Mouse (Mus musculus): ENCODE results near the gene Gnai2. TPM values are rescaled to one million over a fixed set of nuclear protein-coding genes. Genes with fewer than 3 reads are reported as not detected.
A peak's percentile ranks its signal among the peaks of the same experiment; 100 is the strongest.

The Gnai2 gene
- polyA plus RNA-seq, 1 experiment, result 284 TPM

GRCm38 (mm10) chr9:107669480-107669945 lies 34.3 kb upstream of the Gnai2 start, which contains the start of gene Slc38a3:
Gene Slc38a3 (minus strand): TSS chr9:107669530.
- Histone ChIP-seq H3K27ac (ENCODE audit: insufficient read depth, low read length) (no peak within 1 kb of the TSS), H3K9ac (ENCODE audit: low read depth, poor library complexity, severe bottlenecking) (no peak within 1 kb of the TSS), H3K36me3 (ENCODE audit: control insufficient read depth, insufficient read depth, low read length, poor library complexity, severe bottlenecking) (no peaks in the 10 kb centered on the region), H3K9me3 (replicated peaks; ENCODE audit: control insufficient read depth, insufficient read depth, low read length, poor library complexity, severe bottlenecking) (no peaks in the 10 kb centered on the region), H3K4me3 (ENCODE audit: low read depth, low read length) (no peak within 1 kb of the TSS), H3K4me1 (ENCODE audit: control insufficient read depth, insufficient read depth, low read length) (peaks cover 3% of the 10 kb centered on the region), H3K27me3 (ENCODE audit: control insufficient read depth, insufficient read depth, low read length, poor library complexity, severe bottlenecking) (no peaks in the 10 kb centered on the region)
- no peak for TF ChIP-seq EP300 (IDR thresholded peaks at IDR 0.05; ENCODE audit: insufficient read depth, low read depth, low read length)
- TF ChIP-seq POLR2A (IDR thresholded peaks at IDR 0.05; ENCODE audit: insufficient read depth, low read length), result no peak
- TF ChIP-seq CTCF (IDR thresholded peaks at IDR 0.05; ENCODE audit: low read depth, low read length), result no peak

GRCm38 (mm10) chr9:107668916-107669315 lies 33.7 kb upstream of the Gnai2 start:
- Histone ChIP-seq H3K9me3 (replicated peaks; ENCODE audit: control insufficient read depth, insufficient read depth, low read length, poor library complexity, severe bottlenecking) (no peaks in the 10 kb centered on the region), H3K36me3 (ENCODE audit: control insufficient read depth, insufficient read depth, low read length, poor library complexity, severe bottlenecking) (no peaks in the 10 kb centered on the region), H3K27me3 (ENCODE audit: control insufficient read depth, insufficient read depth, low read length, poor library complexity, severe bottlenecking) (no peaks in the 10 kb centered on the region), H3K4me3 (ENCODE audit: low read depth, low read length) (no peak overlapping the region), H3K4me1 (ENCODE audit: control insufficient read depth, insufficient read depth, low read length) (peaks cover 3% of the 10 kb centered on the region), H3K9ac (ENCODE audit: low read depth, poor library complexity, severe bottlenecking) (no peak overlapping the region), H3K27ac (ENCODE audit: insufficient read depth, low read length) (no peak overlapping the region)
- TF ChIP-seq EP300 (IDR thresholded peaks at IDR 0.05; ENCODE audit: insufficient read depth, low read depth, low read length), result no peak
- no peak for TF ChIP-seq POLR2A (IDR thresholded peaks at IDR 0.05; ENCODE audit: insufficient read depth, low read length)
- TF ChIP-seq CTCF (IDR thresholded peaks at IDR 0.05; ENCODE audit: low read depth, low read length), result no peak

DNA sequence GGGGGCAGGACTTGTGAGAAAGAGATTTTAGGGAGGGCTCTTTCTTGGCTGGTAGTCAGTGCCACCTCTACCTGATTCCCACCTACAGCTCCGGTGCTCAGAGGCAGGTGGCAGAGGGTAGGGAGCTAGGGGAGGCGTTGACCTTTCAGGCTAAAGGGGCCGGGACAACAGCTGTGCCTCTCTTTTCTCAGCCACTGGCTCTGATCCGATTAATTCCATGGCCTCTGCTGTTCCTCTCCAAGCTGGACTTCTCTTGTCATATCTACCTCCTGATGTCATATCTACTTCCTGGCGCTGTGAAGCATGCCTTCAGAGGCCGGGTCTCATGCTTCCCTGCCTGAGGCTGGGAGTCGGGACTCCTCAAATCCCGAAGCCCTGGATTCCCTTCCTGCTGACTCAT lies 32.8 kb upstream of the Gnai2 start:
- Histone ChIP-seq H3K27ac (ENCODE audit: insufficient read depth, low read length) (no peak overlapping the region), H3K4me1 (ENCODE audit: control insufficient read depth, insufficient read depth, low read length) (peaks cover 4% of the 10 kb centered on the region), H3K36me3 (ENCODE audit: control insufficient read depth, insufficient read depth, low read length, poor library complexity, severe bottlenecking) (no peaks in the 10 kb centered on the region), H3K27me3 (ENCODE audit: control insufficient read depth, insufficient read depth, low read length, poor library complexity, severe bottlenecking) (no peaks in the 10 kb centered on the region), H3K9ac (ENCODE audit: low read depth, poor library complexity, severe bottlenecking) (no peak overlapping the region), H3K9me3 (replicated peaks; ENCODE audit: control insufficient read depth, insufficient read depth, low read length, poor library complexity, severe bottlenecking) (no peaks in the 10 kb centered on the region), H3K4me3 (ENCODE audit: low read depth, low read length) (no peak overlapping the region)
- TF ChIP-seq POLR2A (IDR thresholded peaks at IDR 0.05; ENCODE audit: insufficient read depth, low read length) (no peak), CTCF (IDR thresholded peaks at IDR 0.05; ENCODE audit: low read depth, low read length) (no peak)

- no peak overlapping the region for H3K27ac ChIP-seq (ENCODE audit: insufficient read depth, low read length)
- H3K4me1 ChIP-seq (ENCODE audit: control insufficient read depth, insufficient read depth, low read length), result peaks cover 4% of the 10 kb centered on the region
These were observed 32.1 kb upstream of the Gnai2 start for GRCm38 (mm10) chr9:107667219-107667618.

GRCm38 (mm10) chr9:107666751-107667205 lies 31.6 kb upstream of the Gnai2 start:
- Histone ChIP-seq H3K4me1 (ENCODE audit: control insufficient read depth, insufficient read depth, low read length) (peaks cover 4% of the 10 kb centered on the region), H3K27me3 (ENCODE audit: control insufficient read depth, insufficient read depth, low read length, poor library complexity, severe bottlenecking) (no peaks in the 10 kb centered on the region), H3K36me3 (ENCODE audit: control insufficient read depth, insufficient read depth, low read length, poor library complexity, severe bottlenecking) (no peaks in the 10 kb centered on the region), H3K9ac (ENCODE audit: low read depth, poor library complexity, severe bottlenecking) (peak overlapping the region; percentile 32), H3K27ac (ENCODE audit: insufficient read depth, low read length) (no peak overlapping the region), H3K9me3 (replicated peaks; ENCODE audit: control insufficient read depth, insufficient read depth, low read length, poor library complexity, severe bottlenecking) (no peaks in the 10 kb centered on the region), H3K4me3 (ENCODE audit: low read depth, low read length) (peak overlapping the region; percentile 87)
- TF ChIP-seq CTCF (IDR thresholded peaks at IDR 0.05; ENCODE audit: low read depth, low read length) (no peak), POLR2A (IDR thresholded peaks at IDR 0.05; ENCODE audit: insufficient read depth, low read length) (no peak), EP300 (IDR thresholded peaks at IDR 0.05; ENCODE audit: insufficient read depth, low read depth, low read length) (no peak)

More at GRCm38 (mm10) chr9:107667219-107667618, 32.1 kb upstream of the Gnai2 start:
- H3K36me3 ChIP-seq (ENCODE audit: control insufficient read depth, insufficient read depth, low read length, poor library complexity, severe bottlenecking), result no peaks in the 10 kb centered on the region
- H3K4me3 ChIP-seq (ENCODE audit: low read depth, low read length), result peak overlapping the region; percentile 87
- TF ChIP-seq CTCF (IDR thresholded peaks at IDR 0.05; ENCODE audit: low read depth, low read length) (no peak), POLR2A (IDR thresholded peaks at IDR 0.05; ENCODE audit: insufficient read depth, low read length) (peak; percentile 85), EP300 (IDR thresholded peaks at IDR 0.05; ENCODE audit: insufficient read depth, low read depth, low read length) (0 out of 2 replicates have a peak, but pooled peaks have one; percentile 33)
- no peaks in the 10 kb centered on the region for H3K27me3 ChIP-seq (ENCODE audit: control insufficient read depth, insufficient read depth, low read length, poor library complexity, severe bottlenecking)
- H3K9ac ChIP-seq (ENCODE audit: low read depth, poor library complexity, severe bottlenecking), result peak overlapping the region; percentile 32
- no peaks in the 10 kb centered on the region for H3K9me3 ChIP-seq (replicated peaks; ENCODE audit: control insufficient read depth, insufficient read depth, low read length, poor library complexity, severe bottlenecking)

DNA sequence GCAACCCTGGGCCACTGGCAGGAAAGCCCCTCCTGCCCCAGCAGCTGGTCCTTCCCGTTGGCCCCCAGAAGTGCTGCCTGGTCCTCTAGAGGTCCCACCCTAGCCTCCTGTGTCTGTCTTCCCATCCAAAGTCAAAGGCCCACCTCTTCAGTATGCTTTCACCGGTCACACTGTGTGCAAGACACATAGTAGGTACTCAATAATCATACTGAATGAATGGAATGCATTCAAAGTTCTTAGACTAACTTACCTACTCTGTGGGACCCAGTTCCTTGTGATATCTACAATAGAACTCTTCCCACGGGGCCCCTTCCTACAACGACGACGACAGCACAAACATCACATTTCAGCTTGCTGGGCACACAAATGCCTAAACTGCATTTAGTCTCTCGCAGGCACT lies 30.1 kb upstream of the Gnai2 start:
- H3K4me1 ChIP-seq (ENCODE audit: control insufficient read depth, insufficient read depth, low read length), result peaks cover 4% of the 10 kb centered on the region

More for the DNA sequence above, 30.1 kb upstream of the Gnai2 start:
- Histone ChIP-seq H3K4me3 (ENCODE audit: low read depth, low read length) (no peak overlapping the region), H3K9ac (ENCODE audit: low read depth, poor library complexity, severe bottlenecking) (no peak overlapping the region), H3K9me3 (replicated peaks; ENCODE audit: control insufficient read depth, insufficient read depth, low read length, poor library complexity, severe bottlenecking) (no peaks in the 10 kb centered on the region), H3K27me3 (ENCODE audit: control insufficient read depth, insufficient read depth, low read length, poor library complexity, severe bottlenecking) (no peaks in the 10 kb centered on the region), H3K27ac (ENCODE audit: insufficient read depth, low read length) (no peak overlapping the region), H3K36me3 (ENCODE audit: control insufficient read depth, insufficient read depth, low read length, poor library complexity, severe bottlenecking) (no peaks in the 10 kb centered on the region)
- no peak for TF ChIP-seq POLR2A (IDR thresholded peaks at IDR 0.05; ENCODE audit: insufficient read depth, low read length)
- no peak for TF ChIP-seq CTCF (IDR thresholded peaks at IDR 0.05; ENCODE audit: low read depth, low read length)
- no peak for TF ChIP-seq EP300 (IDR thresholded peaks at IDR 0.05; ENCODE audit: insufficient read depth, low read depth, low read length)

Measured in ES-Bruce4 (cell line).